Mouse (Mus musculus) heart, embryonic 16.5 days (tissue): Measurements from ENCODE around the gene Pithd1. TPM values are rescaled to one million over a fixed set of nuclear protein-coding genes. Genes with fewer than 3 reads are reported as not detected.
"Not testable (repeated sequence)": the region's sequence is repeated elsewhere in the genome, so short reads cannot be mapped to it uniquely, and the experiment has no call there.

Experiments used
- ATAC-seq: fragments of 200-750 bp; cut with Nextera tagmentation; replicated peaks from 2 replicates; pipeline ENCODE4 v1.8.0; 2017; ENCODE audit warnings: moderate number of reproducible peaks; ENCODE audit not compliant: insufficient read depth, low FRiP score; ENCODE audit errors: extremely low read depth
- H3K27ac ChIP-seq: fragments of 300-500 bp; sonication (generic); 2 replicates; pipeline ENCODE4 v1.5.1; 2014; ENCODE audit warnings: mild to moderate bottlenecking, low read length, control low read depth, moderate library complexity
- H3K27me3 ChIP-seq: fragments of 300-500 bp; sonication (generic); 2 replicates; pipeline ENCODE4 v1.6.1; 2014; ENCODE audit warnings: low read length, mixed read lengths; ENCODE audit not compliant: control insufficient read depth, insufficient read depth
- H3K36me3 ChIP-seq: fragments of 300-500 bp; sonication (generic); 2 replicates; pipeline ENCODE4 v1.6.1; 2014; ENCODE audit not compliant: control insufficient read depth, insufficient read depth
- H3K4me1 ChIP-seq: fragments of 300-500 bp; sonication (generic); 2 replicates; pipeline ENCODE4 v1.6.1; 2014; ENCODE audit warnings: low read length, mixed read lengths; ENCODE audit not compliant: control insufficient read depth, insufficient read depth
- H3K4me2 ChIP-seq: fragments of 300-500 bp; sonication (generic); 2 replicates; pipeline ENCODE4 v1.6.1; 2014; ENCODE audit warnings: low read depth, mild to moderate bottlenecking, control low read depth, low read length
- H3K4me3 ChIP-seq: fragments of 300-500 bp; sonication (generic); 2 replicates; pipeline ENCODE4 v1.5.1; 2014; ENCODE audit warnings: mild to moderate bottlenecking, control low read depth, low read length
- H3K9ac ChIP-seq: fragments of 300-500 bp; sonication (generic); 2 replicates; pipeline ENCODE4 v1.6.1; 2014; ENCODE audit warnings: low read length, control low read depth
- H3K9me3 ChIP-seq: fragments of 300-500 bp; sonication (generic); replicated peaks from 2 replicates; pipeline ENCODE4 v1.6.1; 2016; ENCODE audit warnings: low read length; ENCODE audit not compliant: control insufficient read depth
- WGBS: fragments of 180-500 bp; shearing (Covaris S2); extraction: QIAGEN DNeasy Blood & Tissue Kit; methylation state at CpG from one replicate; pipeline ENCODE4 v1.1.7; 2014; 5-methylcytosine and 5-hydroxymethylcytosine counted together
- polyA plus RNA-seq: library from polyadenylated mRNA; unstranded; fragments of >200 nt; fragmentation: Nextera tagmentation; extraction: Ambion mirVana; gene quantifications from 2 replicates; pipeline ENCODE4 v1.2.1, GENCODE M21; 2015

The Pithd1 gene
- polyA plus RNA-seq, 1 experiment from 2014 or later: 64.5 TPM

DNA sequence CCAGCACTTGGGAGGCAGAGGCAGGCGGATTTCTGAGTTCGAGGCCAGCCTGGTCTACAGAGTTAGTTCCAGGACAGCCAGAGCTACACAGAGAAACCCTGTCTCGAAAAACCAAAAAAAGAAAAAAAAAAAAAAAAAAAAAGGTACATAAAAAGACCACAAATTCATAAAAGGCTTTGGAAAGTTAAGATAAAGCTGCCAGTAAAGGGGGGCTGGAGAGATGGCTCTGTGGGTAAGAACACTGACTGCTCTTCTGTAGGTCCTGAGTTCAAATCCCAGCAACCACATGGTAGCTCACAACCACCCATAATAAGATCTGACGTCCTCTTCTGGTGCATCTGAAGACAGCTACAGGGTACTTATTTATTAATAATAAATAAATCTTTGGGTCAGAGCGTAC is 6.8 kb downstream of the Pithd1 start:
- H3K27ac ChIP-seq, H3K4me1 ChIP-seq, H3K4me3 ChIP-seq, H3K27me3 ChIP-seq, ATAC-seq, H3K4me2 ChIP-seq, H3K9me3 ChIP-seq, H3K9ac ChIP-seq: not testable (repeated sequence)
- WGBS: 89% methylated on average over 5 of the region's 5 CpGs
- H3K36me3 ChIP-seq: peaks cover 24% of the 10 kb centered on the region

DNA sequence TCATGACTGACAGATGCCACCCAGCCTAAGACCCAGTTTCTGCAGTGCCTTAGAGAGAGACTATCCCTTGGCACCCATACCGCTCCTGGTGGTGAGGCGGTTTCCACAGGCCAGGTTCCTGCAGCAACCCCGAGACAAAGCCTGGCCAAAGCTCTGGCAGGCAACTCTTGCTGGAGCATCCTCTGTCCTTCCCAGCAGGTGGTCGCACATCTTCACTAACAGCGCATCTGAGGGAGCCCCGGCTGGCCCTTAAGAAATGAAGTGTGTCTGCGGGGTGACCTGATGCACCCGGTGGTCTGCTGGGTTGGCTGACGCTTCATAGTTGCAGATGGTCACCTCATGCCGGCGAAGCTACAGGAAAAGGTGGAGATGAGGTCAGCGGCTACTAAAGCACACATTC is 10.9 kb downstream of the Pithd1 start:
- ATAC-seq: no peak
- H3K9me3 ChIP-seq: no peaks in the 10 kb centered on the region
- peaks cover 23% of the 10 kb centered on the region for H3K36me3 ChIP-seq
- peaks cover 12% of the 10 kb centered on the region for H3K4me1 ChIP-seq
- H3K27me3 ChIP-seq: no peaks in the 10 kb centered on the region
- WGBS: 88% methylated on average over 12 of the region's 12 CpGs
- H3K9ac ChIP-seq: no peak overlapping the region
- H3K4me3 ChIP-seq: no peak overlapping the region
- H3K4me2 ChIP-seq: no peak overlapping the region
- H3K27ac ChIP-seq: no peak overlapping the region

DNA sequence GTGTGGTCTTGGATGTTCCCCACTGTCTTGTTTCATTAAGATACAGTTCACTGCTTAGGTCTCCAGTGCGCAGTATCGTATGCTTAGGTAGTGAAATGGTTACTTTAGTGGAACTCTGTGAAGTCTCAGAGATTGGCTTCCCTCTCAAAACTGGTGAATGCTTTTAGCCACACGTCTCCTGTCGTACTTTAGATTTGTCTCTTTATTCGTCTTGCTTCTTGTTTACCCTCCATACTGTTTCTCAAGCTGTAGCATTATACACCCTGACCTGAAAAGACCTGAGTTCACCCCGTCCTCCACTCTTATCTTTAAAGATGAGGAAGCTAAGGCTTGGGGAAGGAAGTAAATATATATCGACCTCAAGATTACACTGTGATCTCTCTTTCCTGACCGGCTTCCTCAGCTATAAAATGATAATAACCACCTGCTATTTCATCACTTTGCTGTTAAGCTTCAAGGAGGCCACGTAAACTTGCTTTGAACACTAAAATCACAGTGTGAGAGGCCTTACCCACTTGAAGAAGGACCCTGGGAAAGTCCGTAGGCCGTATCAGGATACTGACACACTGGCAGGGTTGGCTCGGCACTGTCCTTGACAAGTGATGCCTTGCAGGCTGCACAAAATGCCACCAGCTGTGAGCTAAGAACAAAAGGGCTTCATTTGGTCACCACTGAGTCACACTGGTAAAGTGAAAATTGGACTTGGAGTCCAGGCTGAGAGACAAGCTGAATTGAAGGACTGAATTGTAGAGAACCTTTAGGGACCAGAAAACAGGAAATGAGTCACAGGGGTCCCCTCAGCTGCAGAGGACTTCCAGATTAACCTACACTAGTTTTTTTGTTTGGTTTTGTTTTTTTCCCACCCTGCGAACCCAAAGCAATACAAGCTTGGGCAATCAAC is 13.9 kb downstream of the Pithd1 start:
- H3K36me3 ChIP-seq: peaks cover 38% of the 10 kb centered on the region

DNA sequence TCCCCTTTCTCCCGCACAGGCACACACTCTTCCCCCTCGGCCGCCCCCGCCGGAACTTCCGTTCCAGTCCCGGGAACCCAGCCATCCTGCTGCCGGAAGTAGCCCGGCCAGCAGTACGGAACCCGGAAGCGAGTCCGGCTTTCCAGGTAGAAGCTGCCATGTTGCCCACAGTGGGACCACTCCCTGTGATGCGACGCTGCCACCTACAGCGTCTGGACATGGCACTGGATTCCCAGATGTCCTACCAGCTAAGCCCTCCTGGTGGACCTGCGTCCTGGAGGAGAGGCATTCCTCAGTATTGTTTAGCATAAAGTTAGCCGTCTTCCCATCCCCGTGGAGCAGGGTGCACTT is 14.5 kb downstream of the Pithd1 start, which contains the start of gene Lypla2:
Lypla2 (minus strand) TSS at position 71 of the 351 bp plus-strand sequence.
- Histone ChIP-seq H3K9me3 (no peaks in the 10 kb centered on the region), H3K27ac (peak within 1 kb of the TSS; percentile 47), H3K4me3 (peak within 1 kb of the TSS; percentile 73), H3K27me3 (no peaks in the 10 kb centered on the region), H3K36me3 (peaks cover 42% of the 10 kb centered on the region), H3K4me1 (peaks cover 12% of the 10 kb centered on the region), H3K4me2 (peak within 1 kb of the TSS; percentile 93), H3K9ac (peak within 1 kb of the TSS; percentile 83)
- 2% methylated on average over 19 of the region's 19 CpGs for WGBS
- ATAC-seq: peak; percentile 86

More for the DNA sequence above, 13.9 kb downstream of the Pithd1 start:
- peak overlapping the region; percentile 93 for H3K4me2 ChIP-seq
- ATAC-seq: no peak
- H3K27ac ChIP-seq: peak overlapping the region; percentile 4
- H3K4me3 ChIP-seq: peak overlapping the region; percentile 73
- 49% methylated on average over 13 of the region's 13 CpGs for WGBS
- H3K4me1 ChIP-seq: peaks cover 12% of the 10 kb centered on the region
- H3K9ac ChIP-seq: peak overlapping the region; percentile 83; the same call in 1 of the 2 replicates
- H3K27me3 ChIP-seq: no peaks in the 10 kb centered on the region
- no peaks in the 10 kb centered on the region for H3K9me3 ChIP-seq

DNA sequence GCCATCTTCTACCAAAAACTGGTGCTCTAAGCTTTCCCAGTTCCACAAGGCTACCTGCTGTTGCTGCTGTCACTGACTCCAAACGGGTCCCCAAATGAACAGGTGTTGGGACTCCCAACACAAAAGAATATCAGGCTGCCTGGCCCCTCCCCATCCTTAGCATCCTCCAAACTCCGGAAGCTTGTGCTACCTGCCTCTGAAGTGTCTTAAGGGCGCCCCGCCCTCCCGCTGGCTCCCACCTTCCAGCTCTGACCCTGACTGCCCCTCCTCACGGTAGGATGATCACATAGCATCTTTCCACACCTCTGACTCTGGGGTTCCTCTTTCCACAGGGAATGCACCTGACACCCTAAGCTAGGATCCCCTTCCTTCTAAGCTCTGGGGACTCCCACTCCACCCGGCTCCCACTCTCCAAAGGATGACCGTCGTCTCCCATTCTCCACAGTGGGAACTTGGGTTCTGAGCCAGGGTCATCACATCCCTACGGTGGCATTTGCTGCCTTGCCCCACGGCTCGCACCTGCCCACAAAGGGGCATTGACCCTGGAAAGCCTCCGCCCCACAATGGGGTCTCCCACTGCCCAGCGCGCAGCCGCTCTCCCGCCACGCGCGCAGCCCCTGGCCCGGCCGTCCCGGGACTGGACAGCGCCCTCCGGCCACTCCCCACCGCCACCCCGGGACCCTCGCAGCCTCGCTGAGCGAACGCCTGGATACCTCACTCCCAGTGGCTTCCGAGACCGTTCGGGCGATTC is 15.1 kb downstream of the Pithd1 start:
- peaks cover 48% of the 10 kb centered on the region for H3K36me3 ChIP-seq
- H3K27ac ChIP-seq: peak overlapping the region; percentile 47
- H3K9ac ChIP-seq: peak overlapping the region; percentile 83
- no peaks in the 10 kb centered on the region for H3K9me3 ChIP-seq
- no peaks in the 10 kb centered on the region for H3K27me3 ChIP-seq
- ATAC-seq: peak; percentile 28; the same call in 1 of the 2 replicates
- peak overlapping the region; percentile 93 for H3K4me2 ChIP-seq
- WGBS: under 1% methylated on average over 35 of the region's 35 CpGs
- peak overlapping the region; percentile 73 for H3K4me3 ChIP-seq
- H3K4me1 ChIP-seq: peaks cover 12% of the 10 kb centered on the region

DNA sequence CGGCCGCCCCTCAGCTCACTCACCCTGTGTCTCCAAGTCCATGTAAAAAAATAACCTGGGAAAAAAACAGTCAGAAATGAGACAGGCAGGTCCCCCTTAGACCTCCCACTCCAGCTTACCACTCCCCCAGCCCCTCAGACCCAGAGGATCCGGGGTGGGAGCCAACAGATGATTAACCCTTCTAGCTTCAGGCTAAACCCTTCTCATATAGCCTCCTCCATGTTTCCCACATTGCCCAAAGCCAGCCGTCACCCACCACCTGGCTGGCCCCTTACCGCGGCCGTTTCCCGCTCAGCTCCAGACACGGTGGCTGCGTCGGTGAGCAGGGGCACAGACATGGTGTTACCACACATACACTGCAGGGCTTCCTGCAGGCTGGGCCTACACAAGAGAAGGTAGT is 16.5 kb downstream of the Pithd1 start:
- H3K9me3 ChIP-seq: no peaks in the 10 kb centered on the region
- no peaks in the 10 kb centered on the region for H3K27me3 ChIP-seq
- no peak overlapping the region for H3K9ac ChIP-seq
- no peak for ATAC-seq
- no peak overlapping the region for H3K4me2 ChIP-seq
- peaks cover 12% of the 10 kb centered on the region for H3K4me1 ChIP-seq
- H3K4me3 ChIP-seq: no peak overlapping the region
- no peak overlapping the region for H3K27ac ChIP-seq
- H3K36me3 ChIP-seq: peaks cover 43% of the 10 kb centered on the region
- 85% methylated on average over 11 of the region's 11 CpGs for WGBS

DNA sequence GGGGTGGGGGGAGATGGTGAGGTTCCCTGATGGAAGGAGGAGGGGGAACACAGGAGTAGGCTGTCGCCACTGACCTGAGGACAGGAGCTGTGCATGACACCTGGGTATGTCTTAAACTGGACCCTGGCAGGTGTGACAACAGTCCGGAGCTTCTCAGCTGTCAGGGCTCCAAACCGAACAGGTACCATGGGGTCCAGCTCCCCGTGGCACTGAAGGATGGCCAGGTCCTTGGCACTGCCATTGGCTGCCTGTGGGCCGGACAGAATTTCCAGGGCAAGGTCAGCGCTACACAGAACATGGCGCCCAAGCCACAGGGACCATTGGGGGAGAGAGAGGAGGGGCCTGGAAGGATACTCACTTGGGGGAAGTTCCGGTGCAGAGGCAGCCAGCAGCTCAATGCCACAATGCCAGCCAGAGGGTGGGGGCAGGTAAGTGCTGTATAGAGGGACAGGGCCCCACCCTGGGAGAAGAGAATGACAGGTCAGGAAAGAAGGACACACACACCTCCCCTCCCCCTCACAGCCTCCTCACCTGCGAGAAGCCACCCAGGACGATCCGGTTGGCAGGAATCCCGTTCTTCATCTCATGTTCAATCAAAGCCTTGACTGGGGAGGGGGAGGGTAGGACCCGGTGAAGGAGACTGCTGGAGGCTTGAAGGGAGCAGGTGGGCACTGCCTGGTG is 17.9 kb downstream of the Pithd1 start:
- Histone ChIP-seq H3K9ac (no peak overlapping the region), H3K36me3 (peaks cover 34% of the 10 kb centered on the region), H3K9me3 (no peaks in the 10 kb centered on the region), H3K27me3 (no peaks in the 10 kb centered on the region), H3K4me3 (no peak overlapping the region), H3K27ac (no peak overlapping the region), H3K4me2 (no peak overlapping the region), H3K4me1 (peaks cover 23% of the 10 kb centered on the region)
- ATAC-seq: no peak
- 83% methylated on average over 13 of the region's 13 CpGs for WGBS

DNA sequence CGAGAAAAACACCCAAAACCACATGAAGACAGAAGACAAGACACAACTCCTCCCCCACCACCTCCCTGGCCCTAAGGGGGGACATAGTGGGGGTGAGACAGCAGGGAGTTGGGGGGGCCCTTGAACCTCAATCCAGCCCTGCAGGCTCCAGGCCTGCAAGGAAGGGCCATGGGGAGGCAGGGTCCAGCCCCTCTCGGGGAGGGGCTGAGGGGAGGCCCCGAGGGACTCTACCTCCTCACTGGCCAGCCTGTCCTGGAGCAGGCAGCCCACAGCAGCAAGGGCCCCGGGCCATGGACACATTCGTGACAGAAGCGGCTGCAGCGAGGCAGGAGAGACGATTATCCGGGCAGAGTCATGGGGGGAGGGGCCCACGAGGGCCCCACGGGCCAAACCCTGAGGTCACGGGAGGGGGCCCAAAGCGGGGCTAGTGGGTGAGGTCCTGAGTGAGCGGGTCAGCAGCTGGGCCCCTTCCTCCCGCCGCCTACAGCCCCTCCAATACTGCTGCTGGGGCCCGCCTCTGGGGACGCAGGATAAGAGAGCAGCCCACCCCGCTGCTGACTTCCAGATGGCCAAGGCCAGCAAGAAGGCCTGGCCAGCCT is 18.7 kb downstream of the Pithd1 start:
- peaks cover 34% of the 10 kb centered on the region for H3K36me3 ChIP-seq

More for the DNA sequence above, 18.7 kb downstream of the Pithd1 start:
- Histone ChIP-seq H3K27me3 (no peaks in the 10 kb centered on the region), H3K4me1 (peaks cover 25% of the 10 kb centered on the region), H3K9me3 (no peaks in the 10 kb centered on the region), H3K27ac (no peak overlapping the region), H3K4me2 (no peak overlapping the region), H3K9ac (no peak overlapping the region), H3K4me3 (no peak overlapping the region)
- no peak for ATAC-seq
- 73% methylated on average over 18 of the region's 19 CpGs for WGBS
